Mouse (Mus musculus): Measurements from ENCODE around the gene Mfsd4b2. TPM values are rescaled to one million over a fixed set of nuclear protein-coding genes. Genes with fewer than 3 reads are reported as not detected.

The Mfsd4b2 gene
- polyA plus RNA-seq (2015; fragmentation: Nextera tagmentation; extraction: Ambion mirVana) = not detected in 2 replicates

DNA sequence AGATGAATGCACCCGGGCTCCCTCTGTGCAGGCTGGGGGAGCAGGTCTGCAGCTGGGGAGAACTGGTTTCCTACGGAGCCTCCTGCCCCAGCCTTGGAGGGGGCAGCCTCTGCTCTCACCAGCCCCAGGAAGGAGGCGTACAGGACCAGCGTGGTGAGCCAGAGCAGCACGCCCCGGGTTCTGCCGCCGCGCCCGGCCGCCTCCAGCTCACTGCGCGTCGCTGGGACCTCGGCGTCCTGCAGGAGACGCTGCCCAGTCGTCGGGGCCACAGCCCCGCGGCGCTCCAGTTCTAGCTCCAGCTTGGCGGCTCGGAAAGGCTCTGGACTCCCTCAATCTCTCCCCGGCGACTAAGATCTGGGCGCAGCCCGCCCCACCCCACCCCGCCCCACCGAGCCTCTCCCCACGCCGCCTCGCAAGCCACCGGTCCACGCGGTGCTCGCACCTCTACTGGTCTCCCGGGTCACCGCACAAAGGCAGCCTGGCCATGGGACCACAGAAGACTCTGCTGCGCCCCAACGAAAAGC is at the start of gene Mfsd4b2:
Gene Mfsd4b2, minus strand, starts transcription at position 308 of the 524 bp plus-strand sequence.
- H3K27me3 ChIP-seq = peaks cover 6% of the 10 kb centered on the region
- peak within 1 kb of the TSS; percentile 40 for H3K4me3 ChIP-seq
- peak within 1 kb of the TSS; percentile 85 for H3K4me2 ChIP-seq
- 0 out of 2 replicates have a peak, but pooled peaks cover 7% of the 10 kb centered on the region for H3K4me1 ChIP-seq
- no peak within 1 kb of the TSS for H3K27ac ChIP-seq
- ATAC-seq (ENCODE audit: borderline replicate concordance, extremely low read depth, low FRiP score, low TSS enrichment) = peak; percentile 75
- H3K36me3 ChIP-seq = no peaks in the 10 kb centered on the region
- peak within 1 kb of the TSS; percentile 40 for H3K9ac ChIP-seq
- H3K9me3 ChIP-seq = no peaks in the 10 kb centered on the region
- WGBS = under 1% methylated on average over 40 of the region's 41 CpGs

- no peaks in the 10 kb centered on the region for H3K4me1 ChIP-seq
- H3K27ac ChIP-seq = no peak overlapping the region
- WGBS = 45% methylated on average over 2 of the region's 2 CpGs
- no peak overlapping the region for H3K4me3 ChIP-seq
- H3K27me3 ChIP-seq = no peaks in the 10 kb centered on the region
- peaks cover 9% of the 10 kb centered on the region; the same call in 1 of the 2 replicates for H3K9me3 ChIP-seq
- ATAC-seq (ENCODE audit: borderline replicate concordance, extremely low read depth, low FRiP score, low TSS enrichment) = no peak
- no peak overlapping the region for H3K4me2 ChIP-seq
- H3K36me3 ChIP-seq = no peaks in the 10 kb centered on the region
- no peak overlapping the region for H3K9ac ChIP-seq
These were observed 49.0 kb upstream of the Mfsd4b2 start for GRCm38 (mm10) chr10:39975771-39976170.

DNA sequence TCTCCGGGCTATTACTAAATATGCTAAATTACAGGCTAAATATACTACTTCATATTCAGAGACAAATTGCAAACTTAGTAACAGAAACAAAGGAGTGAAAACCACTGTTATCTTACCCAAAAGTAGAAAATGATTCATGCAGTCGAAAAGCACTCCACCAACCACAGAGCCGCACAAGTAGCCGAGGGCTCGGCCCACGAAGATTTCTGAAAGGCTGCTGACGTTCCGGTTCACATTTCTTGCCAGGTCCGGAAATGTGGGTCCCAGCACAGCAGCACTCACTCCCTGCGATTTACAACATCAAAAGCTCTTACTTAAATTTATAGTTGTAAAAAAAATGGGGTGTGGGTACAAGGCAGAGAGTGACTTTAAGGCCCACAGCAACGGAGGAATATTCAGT is 48.3 kb upstream of the Mfsd4b2 start:
- WGBS = 48% methylated on average over 11 of the region's 11 CpGs
- no peak overlapping the region for H3K4me2 ChIP-seq
- H3K27ac ChIP-seq = no peak overlapping the region
- ATAC-seq (ENCODE audit: borderline replicate concordance, extremely low read depth, low FRiP score, low TSS enrichment) = no peak
- H3K4me1 ChIP-seq = no peaks in the 10 kb centered on the region
- peaks cover 9% of the 10 kb centered on the region; the same call in 1 of the 2 replicates for H3K9me3 ChIP-seq
- H3K4me3 ChIP-seq = no peak overlapping the region
- no peaks in the 10 kb centered on the region for H3K27me3 ChIP-seq
- H3K9ac ChIP-seq = no peak overlapping the region
- H3K36me3 ChIP-seq = no peaks in the 10 kb centered on the region

GRCm38 (mm10) chr10:39967512-39967911 is 40.8 kb upstream of the Mfsd4b2 start:
- no peaks in the 10 kb centered on the region for H3K27me3 ChIP-seq
- H3K4me3 ChIP-seq = no peak overlapping the region
- no peaks in the 10 kb centered on the region for H3K9me3 ChIP-seq
- H3K27ac ChIP-seq = no peak overlapping the region
- no peak for ATAC-seq (ENCODE audit: borderline replicate concordance, extremely low read depth, low FRiP score, low TSS enrichment)
- no peak overlapping the region for H3K4me2 ChIP-seq
- H3K36me3 ChIP-seq = no peaks in the 10 kb centered on the region
- H3K4me1 ChIP-seq = no peaks in the 10 kb centered on the region
- H3K9ac ChIP-seq = no peak overlapping the region
- 76% methylated on average over 3 of the region's 3 CpGs for WGBS

- H3K4me2 ChIP-seq = no peak overlapping the region
- ATAC-seq (ENCODE audit: borderline replicate concordance, extremely low read depth, low FRiP score, low TSS enrichment) = no peak
- H3K4me1 ChIP-seq = peaks cover 6% of the 10 kb centered on the region; the same call in 1 of the 2 replicates
- H3K4me3 ChIP-seq = no peak overlapping the region
- H3K9ac ChIP-seq = no peak overlapping the region
- H3K36me3 ChIP-seq = no peaks in the 10 kb centered on the region
- no peaks in the 10 kb centered on the region for H3K9me3 ChIP-seq
- WGBS = 21% methylated on average over 1 of the region's 1 CpGs
- no peak overlapping the region for H3K27ac ChIP-seq
- H3K27me3 ChIP-seq = no peaks in the 10 kb centered on the region; the same call in 1 of the 2 replicates
These were observed 35.2 kb upstream of the Mfsd4b2 start for GRCm38 (mm10) chr10:39961906-39962305.

DNA sequence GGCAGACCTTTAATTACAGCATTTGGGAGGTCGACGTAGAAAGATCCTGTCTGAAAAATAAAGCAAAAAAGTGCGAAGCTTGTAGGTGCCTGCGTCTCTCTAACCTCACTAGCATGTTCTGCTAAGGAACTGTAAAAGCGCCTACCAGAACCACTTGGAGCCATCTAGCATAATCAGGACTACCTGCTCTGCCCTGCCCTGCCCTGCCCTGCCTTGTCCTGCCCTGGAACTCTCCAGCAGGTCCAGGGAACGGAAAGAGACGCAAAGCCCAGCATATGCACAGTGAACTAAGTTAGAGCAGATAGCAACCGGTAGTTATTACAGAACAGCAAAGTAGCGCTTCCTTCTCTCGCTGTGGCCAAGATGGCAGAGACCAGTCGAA is 33.7 kb upstream of the Mfsd4b2 start:
- peak overlapping the region; percentile 97 for H3K4me2 ChIP-seq
- no peaks in the 10 kb centered on the region; the same call in 1 of the 2 replicates for H3K27me3 ChIP-seq
- H3K36me3 ChIP-seq = no peaks in the 10 kb centered on the region
- 0 out of 2 replicates have a peak, but pooled peaks have one; percentile 13 for ATAC-seq (ENCODE audit: borderline replicate concordance, extremely low read depth, low FRiP score, low TSS enrichment)
- WGBS = 42% methylated on average over 11 of the region's 11 CpGs
- H3K9me3 ChIP-seq = no peaks in the 10 kb centered on the region
- no peak overlapping the region for H3K9ac ChIP-seq
- no peak overlapping the region for H3K27ac ChIP-seq
- no peak overlapping the region for H3K4me3 ChIP-seq
- peaks cover 6% of the 10 kb centered on the region; the same call in 1 of the 2 replicates for H3K4me1 ChIP-seq

GRCm38 (mm10) chr10:39959761-39960440 is 33.2 kb upstream of the Mfsd4b2 start, which contains the start of gene Mfsd4b3:
Mfsd4b3 (minus strand) TSS chr10:39960153.
- Histone ChIP-seq H3K4me2 (peak within 1 kb of the TSS; percentile 97), H3K27ac (peak within 1 kb of the TSS; percentile 54), H3K4me1 (peaks cover 6% of the 10 kb centered on the region; the same call in 1 of the 2 replicates), H3K4me3 (peak within 1 kb of the TSS; percentile 52), H3K9me3 (no peaks in the 10 kb centered on the region), H3K9ac (peak within 1 kb of the TSS; percentile 47), H3K27me3 (no peaks in the 10 kb centered on the region; the same call in 1 of the 2 replicates), H3K36me3 (no peaks in the 10 kb centered on the region)
- ATAC-seq (ENCODE audit: borderline replicate concordance, extremely low read depth, low FRiP score, low TSS enrichment) = peak; percentile 99
- WGBS = under 1% methylated on average over 38 of the region's 38 CpGs

DNA sequence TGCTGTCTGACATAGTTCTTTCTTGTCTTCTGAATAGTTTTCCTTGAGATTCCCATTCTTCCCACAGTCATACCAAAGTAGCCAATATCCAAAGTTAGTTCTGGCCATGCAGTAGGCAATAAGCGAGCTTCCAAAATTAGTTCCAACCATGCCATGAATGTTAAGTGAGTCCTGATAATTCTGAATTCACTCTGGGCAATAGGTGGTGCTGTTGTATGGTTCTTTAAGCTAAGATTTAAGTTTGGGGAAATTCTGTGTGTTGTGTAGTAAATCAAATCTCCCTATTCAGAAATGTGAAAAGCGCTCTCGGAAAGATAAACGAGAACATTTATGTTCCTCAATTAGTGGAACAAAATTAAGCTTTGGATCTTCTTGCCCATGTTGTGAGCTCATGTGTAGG is 31.5 kb upstream of the Mfsd4b2 start:
- Histone ChIP-seq H3K27ac (no peak overlapping the region), H3K4me2 (no peak overlapping the region), H3K9me3 (no peaks in the 10 kb centered on the region), H3K4me3 (no peak overlapping the region), H3K4me1 (peaks cover 6% of the 10 kb centered on the region; the same call in 1 of the 2 replicates), H3K27me3 (no peaks in the 10 kb centered on the region; the same call in 1 of the 2 replicates), H3K36me3 (no peaks in the 10 kb centered on the region), H3K9ac (no peak overlapping the region)
- no peak for ATAC-seq (ENCODE audit: borderline replicate concordance, extremely low read depth, low FRiP score, low TSS enrichment)
- WGBS = 77% methylated on average over 4 of the region's 4 CpGs

GRCm38 (mm10) chr10:39956340-39956878 is 29.7 kb upstream of the Mfsd4b2 start:
- no peak overlapping the region for H3K9ac ChIP-seq
- H3K27me3 ChIP-seq = no peaks in the 10 kb centered on the region; the same call in 1 of the 2 replicates
- no peak overlapping the region for H3K27ac ChIP-seq
- no peak overlapping the region for H3K4me2 ChIP-seq
- H3K9me3 ChIP-seq = no peaks in the 10 kb centered on the region
- no peak overlapping the region for H3K4me3 ChIP-seq
- 64% methylated on average over 2 of the region's 2 CpGs for WGBS
- H3K4me1 ChIP-seq = peaks cover 6% of the 10 kb centered on the region; the same call in 1 of the 2 replicates
- ATAC-seq (ENCODE audit: borderline replicate concordance, extremely low read depth, low FRiP score, low TSS enrichment) = no peak
- H3K36me3 ChIP-seq = no peaks in the 10 kb centered on the region

- no peaks in the 10 kb centered on the region for H3K9me3 ChIP-seq
- no peak overlapping the region for H3K27ac ChIP-seq
- no peaks in the 10 kb centered on the region; the same call in 1 of the 2 replicates for H3K27me3 ChIP-seq
- H3K9ac ChIP-seq = no peak overlapping the region
- H3K4me2 ChIP-seq = no peak overlapping the region
- WGBS = 77% methylated on average over 2 of the region's 2 CpGs
- no peak overlapping the region for H3K4me3 ChIP-seq
- ATAC-seq (ENCODE audit: borderline replicate concordance, extremely low read depth, low FRiP score, low TSS enrichment) = no peak
- H3K4me1 ChIP-seq = peaks cover 6% of the 10 kb centered on the region; the same call in 1 of the 2 replicates
- H3K36me3 ChIP-seq = no peaks in the 10 kb centered on the region
These were observed 28.4 kb upstream of the Mfsd4b2 start for GRCm38 (mm10) chr10:39955163-39955562.

GRCm38 (mm10) chr10:39949377-39949954 is 22.7 kb upstream of the Mfsd4b2 start:
- ATAC-seq (ENCODE audit: borderline replicate concordance, extremely low read depth, low FRiP score, low TSS enrichment) = no peak
- H3K27me3 ChIP-seq = no peaks in the 10 kb centered on the region
- H3K4me3 ChIP-seq = no peak overlapping the region
- H3K27ac ChIP-seq = no peak overlapping the region
- no peaks in the 10 kb centered on the region for H3K9me3 ChIP-seq
- WGBS = 87% methylated on average over 2 of the region's 2 CpGs
- no peak overlapping the region for H3K9ac ChIP-seq
- no peaks in the 10 kb centered on the region for H3K4me1 ChIP-seq
- H3K4me2 ChIP-seq = no peak overlapping the region
- no peaks in the 10 kb centered on the region for H3K36me3 ChIP-seq

Data from lung, embryonic 15.5 days (tissue).